Mouse (Mus musculus): ENCODE data around the gene Ccr10.

DNA sequence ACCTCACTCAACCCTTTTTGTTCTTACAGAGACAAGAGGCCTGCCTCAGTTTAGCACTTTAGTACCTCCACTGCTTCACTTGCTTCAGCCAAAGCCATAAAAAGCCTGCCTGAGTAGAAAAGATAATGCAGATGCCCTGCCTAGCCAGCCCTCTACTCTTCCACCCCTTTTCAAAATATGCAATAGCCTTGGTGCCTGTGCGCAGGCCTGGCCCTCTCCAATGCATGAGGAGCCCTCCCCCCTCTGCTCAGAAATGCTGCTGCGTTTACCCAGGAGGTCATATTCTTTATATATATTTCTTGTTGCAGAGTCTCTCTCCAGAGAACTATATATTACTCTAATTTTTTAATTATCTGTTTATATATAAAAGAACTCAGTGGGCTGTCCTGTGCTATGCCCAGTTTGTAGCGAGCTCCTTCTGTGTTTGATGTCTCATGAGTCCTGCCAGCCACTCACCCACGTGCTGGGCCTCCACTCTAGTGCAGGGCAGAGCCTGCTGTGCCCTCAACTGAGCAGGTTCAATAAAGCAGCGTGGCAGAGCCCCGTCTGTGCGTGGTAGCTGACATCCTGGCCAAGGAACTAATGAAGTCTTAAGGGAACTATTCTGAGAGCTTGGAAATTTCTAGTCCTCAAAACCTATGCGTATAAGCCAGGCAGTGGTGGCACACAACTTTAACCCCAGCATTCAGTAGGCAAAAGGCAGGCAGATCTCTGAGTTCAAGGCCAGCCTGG is 15.1 kb upstream of the Ccr10 start:
- TF ChIP-seq CTCF (IDR thresholded peaks at IDR 0.05; ENCODE audit: borderline replicate concordance, extremely low read depth, insufficient read depth, insufficient read length) (no peak), POLR2A (IDR thresholded peaks at IDR 0.05; ENCODE audit: borderline replicate concordance, extremely low read depth, insufficient read depth, insufficient read length, poor library complexity, severe bottlenecking) (no peak)

Data from brain, embryonic 14.5 days (tissue).